Comparison of ENCODE assay signal across 17 mouse cellular contexts in the genomic region with DNA sequence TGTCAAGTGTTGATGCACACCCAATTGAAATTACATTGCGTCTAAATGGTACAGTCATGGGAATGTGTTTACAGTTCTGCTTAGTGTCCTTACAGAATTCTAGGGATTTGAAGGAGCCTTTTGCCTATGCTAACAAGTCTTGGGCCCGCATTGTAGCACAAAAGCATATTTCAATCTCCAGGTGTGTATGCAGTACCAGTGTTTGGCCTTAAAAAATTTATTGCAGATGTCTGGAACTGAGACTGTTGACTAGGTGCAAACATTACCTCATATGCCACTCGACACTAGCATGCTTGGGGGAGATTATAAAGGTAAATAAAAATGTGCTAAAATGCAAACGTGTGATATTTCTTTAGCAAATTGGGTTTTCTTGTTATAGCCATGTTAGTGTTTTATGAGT.
"Had no signal": no experiment of that assay in that cellular context is flagged by ENCODE, and none has a peak within 500 bp of the region (broad histone marks: within the 10 kb centered on the region; RNA-seq: fewer than 3 reads in every experiment).

No protein-coding gene starts in this region.

- H3K9me3 ChIP-seq: liver, embryonic 13.5 days; liver, embryonic 15.5 days; megakaryocyte, embryonic 14.5 days; midbrain, embryonic 13.5 days; midbrain, embryonic 15.5 days; neural tube, embryonic 12.5 days; stomach, embryonic 15.5 days had no signal

- H3K4me3 ChIP-seq: liver, embryonic 13.5 days; liver, embryonic 15.5 days; megakaryocyte, embryonic 14.5 days; midbrain, embryonic 13.5 days; midbrain, embryonic 15.5 days; neural tube, embryonic 12.5 days; stomach, embryonic 15.5 days had no signal

- H3K4me1 ChIP-seq: liver, embryonic 13.5 days; liver, embryonic 15.5 days; megakaryocyte, embryonic 14.5 days; midbrain, embryonic 13.5 days; midbrain, embryonic 15.5 days; neural tube, embryonic 12.5 days; stomach, embryonic 15.5 days had no signal

- H3K27me3 ChIP-seq: liver, embryonic 13.5 days; liver, embryonic 15.5 days; megakaryocyte, embryonic 14.5 days; midbrain, embryonic 13.5 days; midbrain, embryonic 15.5 days; neural tube, embryonic 12.5 days; stomach, embryonic 15.5 days had no signal

- ATAC-seq: liver, postnatal 0 days; midbrain, embryonic 13.5 days; midbrain, embryonic 15.5 days had no signal

- H3K4me2 ChIP-seq: liver, embryonic 11.5 days; liver, embryonic 13.5 days; liver, embryonic 15.5 days; midbrain, embryonic 11.5 days; midbrain, embryonic 13.5 days; midbrain, embryonic 15.5 days; neural tube, embryonic 12.5 days; stomach, embryonic 15.5 days had no signal

- DNase-seq: liver, embryonic 13.5 days; liver, postnatal 0 days; lung, postnatal 14 days; right cerebral cortex, postnatal 14 days; thymus, adult 2 months; thymus, postnatal 25 days; thymus, postnatal 4 days had no signal

- H3K27ac ChIP-seq: liver, embryonic 13.5 days; liver, embryonic 15.5 days; macrophage; midbrain, embryonic 13.5 days; midbrain, embryonic 15.5 days; neural tube, embryonic 12.5 days; stomach, embryonic 15.5 days; stomach, postnatal 0 days had no signal

- H3K9ac ChIP-seq: liver, embryonic 13.5 days; liver, embryonic 15.5 days; liver, postnatal 0 days; midbrain, embryonic 13.5 days; midbrain, embryonic 15.5 days; neural tube, embryonic 12.5 days; stomach, embryonic 15.5 days had no signal

- H3K36me3 ChIP-seq: liver, embryonic 13.5 days; liver, embryonic 15.5 days; midbrain, embryonic 13.5 days; midbrain, embryonic 15.5 days; neural tube, embryonic 12.5 days; stomach, embryonic 15.5 days had no signal
